Mouse (Mus musculus): ENCODE data around the gene Kazald1. TPM values are rescaled to one million over a fixed set of nuclear protein-coding genes. Genes with fewer than 3 reads are reported as not detected.

The Kazald1 gene
- total and polyA plus RNA-seq, 3 experiments = 2.2 to 9.8 (median 6.0) TPM

DNA sequence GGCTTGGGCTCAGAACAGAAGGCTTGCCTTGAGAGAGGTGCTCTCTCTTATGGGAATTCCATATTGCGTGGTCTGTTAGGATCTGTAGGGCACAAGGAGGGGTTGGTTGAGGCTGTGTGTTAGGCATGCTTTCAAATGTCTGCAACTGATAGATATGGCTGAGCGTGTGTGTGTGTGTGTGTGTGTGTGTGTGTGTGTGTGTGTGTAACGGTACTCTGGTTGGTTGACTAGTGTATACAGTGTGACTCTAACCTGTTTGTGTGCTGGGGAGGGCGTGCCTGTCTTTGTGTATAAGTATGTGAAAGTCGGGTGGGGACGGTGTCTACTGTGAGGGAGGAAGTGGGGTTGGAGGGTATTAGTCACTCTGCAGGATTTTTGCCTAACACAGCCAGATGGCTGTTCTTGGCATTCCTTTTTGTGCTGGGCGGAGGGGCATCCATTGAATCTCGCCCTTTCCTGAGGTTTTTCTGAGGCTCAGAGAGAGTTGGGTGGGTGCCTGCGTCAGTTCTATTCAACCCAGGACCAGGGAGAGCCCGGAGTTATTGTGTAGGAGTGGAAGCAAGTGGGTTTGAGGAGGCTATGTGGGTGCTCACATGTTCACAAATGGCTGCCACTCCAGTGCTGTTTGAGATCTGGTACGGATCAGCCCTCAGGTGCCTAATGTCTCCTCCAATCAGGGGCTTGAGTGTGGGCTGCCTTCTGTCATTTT, 27.0 kb upstream of the Kazald1 start:
- DNase-seq = peak; percentile 75

DNA sequence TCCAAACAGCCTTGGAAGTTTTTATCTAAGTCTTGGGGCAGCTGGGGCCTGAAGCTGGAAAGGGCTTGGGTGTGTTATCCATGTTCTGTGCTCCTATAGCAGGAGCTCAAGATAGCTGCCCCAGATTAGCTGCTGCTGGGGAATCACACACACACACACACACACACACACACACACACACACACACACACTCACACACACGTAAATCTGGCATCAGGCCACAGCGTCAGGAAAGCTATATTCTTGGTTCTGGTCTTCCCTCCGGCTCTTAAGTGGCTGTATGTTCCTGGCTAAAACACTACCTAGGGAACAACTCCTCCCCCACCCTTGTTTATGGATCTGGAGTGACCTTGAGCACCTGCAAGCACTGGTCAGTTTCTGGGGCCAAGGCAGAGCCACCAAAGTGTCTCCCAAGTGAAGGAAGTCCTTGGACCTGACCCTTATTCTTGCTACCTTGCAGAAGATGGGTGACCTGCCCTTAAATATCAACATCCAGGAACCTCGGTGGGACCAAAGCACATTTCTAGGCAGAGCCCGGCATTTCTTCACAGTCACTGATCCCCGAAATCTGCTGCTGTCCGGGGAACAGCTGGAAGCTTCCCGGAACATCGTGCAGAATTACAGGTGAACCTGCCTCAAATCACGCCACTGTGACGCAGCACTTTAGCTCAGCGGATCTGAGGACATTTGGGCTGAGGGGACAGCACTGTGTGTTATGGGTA, 26.2 kb upstream of the Kazald1 start:
- DNase-seq = no peak

DNA sequence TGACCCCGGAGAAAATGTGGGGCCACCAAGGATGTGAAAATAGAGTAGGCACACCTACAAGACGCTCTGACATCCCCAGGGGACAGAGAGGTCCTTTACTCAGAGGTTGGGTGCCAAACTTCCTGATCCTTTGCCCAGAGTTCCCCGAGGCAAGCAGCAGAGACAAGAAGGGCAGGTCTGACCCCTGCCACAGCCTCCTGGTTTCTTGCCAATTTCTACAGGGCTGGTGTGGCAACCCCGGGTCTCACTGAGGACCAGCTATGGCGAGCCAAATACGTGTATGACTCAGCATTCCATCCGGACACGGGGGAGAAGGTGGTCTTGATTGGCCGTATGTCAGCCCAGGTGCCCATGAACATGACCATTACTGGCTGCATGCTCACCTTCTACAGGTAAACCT, 25.5 kb upstream of the Kazald1 start:
- no peak for DNase-seq

DNA sequence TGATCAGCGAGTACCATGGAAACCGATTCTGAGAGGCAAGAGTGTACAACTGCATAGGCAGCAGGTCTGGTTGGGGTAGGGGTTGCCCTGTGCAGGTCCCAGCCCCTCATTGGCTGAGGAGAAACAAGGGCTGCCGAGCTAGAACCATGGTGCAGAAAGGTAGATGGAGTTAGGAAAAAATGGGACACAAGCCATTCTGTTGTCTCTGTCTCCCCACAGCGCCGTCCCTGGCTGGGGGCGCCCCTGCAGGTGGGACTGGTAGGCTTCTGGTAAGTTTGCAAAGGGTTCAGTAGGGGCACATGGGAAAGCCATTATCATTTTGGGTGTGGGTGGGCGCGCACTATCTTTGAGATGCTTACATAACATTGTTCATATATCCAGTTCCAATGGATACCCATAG, 21.6 kb upstream of the Kazald1 start:
- DNase-seq = no peak

DNA sequence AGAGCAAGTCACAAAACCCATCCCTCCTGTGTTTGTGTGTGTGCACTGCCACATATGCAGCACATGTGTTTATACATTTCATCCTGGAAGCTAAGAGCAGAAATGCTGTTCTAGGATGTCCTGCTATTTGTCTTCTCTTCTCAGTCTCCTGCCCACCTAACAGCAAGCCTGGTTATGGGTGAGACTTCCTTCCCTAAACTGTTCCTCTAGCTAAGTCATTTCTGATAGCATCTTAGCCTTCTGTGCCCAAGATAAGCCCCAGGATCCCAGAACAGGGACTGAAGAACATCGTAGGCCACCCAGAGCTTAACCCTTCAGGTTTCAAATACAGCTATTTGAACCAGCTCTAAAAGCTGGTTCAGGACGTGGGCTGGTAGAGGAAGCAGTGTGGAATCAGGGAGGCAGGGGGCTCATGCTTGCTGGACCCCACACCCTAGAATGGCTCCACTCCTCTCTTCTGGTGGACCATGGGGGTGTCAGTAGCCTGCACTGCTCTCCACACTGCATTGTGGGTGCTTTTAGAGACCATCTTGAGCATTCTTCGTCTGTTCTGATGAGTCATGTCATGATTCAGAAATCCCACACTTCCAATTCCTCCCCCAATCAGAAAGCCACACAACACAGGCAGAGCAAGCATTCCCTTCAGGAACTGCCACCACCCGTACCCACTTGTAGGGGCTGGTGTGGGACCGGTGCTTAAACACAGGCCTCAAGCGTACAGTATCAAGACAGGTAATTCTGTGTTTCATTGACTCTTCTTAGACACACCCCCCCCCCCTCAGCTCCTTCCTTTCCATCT, 19.9 kb upstream of the Kazald1 start:
- peak; percentile 68 for DNase-seq

DNA sequence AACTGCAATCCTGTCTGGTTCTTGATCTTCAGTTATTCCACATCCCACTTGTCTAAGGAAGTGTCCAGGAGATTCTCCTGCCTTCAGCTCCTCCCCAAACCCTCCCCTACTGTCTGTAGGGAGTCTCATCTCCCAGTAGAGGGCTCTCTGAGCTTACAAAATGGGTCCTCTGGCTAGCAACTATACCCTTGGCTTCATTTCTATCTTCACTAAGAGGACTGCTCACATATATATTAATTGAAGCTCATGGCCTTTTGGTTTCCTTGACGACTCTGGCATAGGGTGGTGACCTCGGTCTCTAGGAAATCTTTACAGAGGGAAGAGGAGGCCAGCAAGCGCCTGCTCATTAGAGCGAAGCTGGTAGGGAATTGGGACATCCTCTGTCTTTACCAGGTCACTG, 18.7 kb upstream of the Kazald1 start:
- DNase-seq = peak; percentile 73

DNA sequence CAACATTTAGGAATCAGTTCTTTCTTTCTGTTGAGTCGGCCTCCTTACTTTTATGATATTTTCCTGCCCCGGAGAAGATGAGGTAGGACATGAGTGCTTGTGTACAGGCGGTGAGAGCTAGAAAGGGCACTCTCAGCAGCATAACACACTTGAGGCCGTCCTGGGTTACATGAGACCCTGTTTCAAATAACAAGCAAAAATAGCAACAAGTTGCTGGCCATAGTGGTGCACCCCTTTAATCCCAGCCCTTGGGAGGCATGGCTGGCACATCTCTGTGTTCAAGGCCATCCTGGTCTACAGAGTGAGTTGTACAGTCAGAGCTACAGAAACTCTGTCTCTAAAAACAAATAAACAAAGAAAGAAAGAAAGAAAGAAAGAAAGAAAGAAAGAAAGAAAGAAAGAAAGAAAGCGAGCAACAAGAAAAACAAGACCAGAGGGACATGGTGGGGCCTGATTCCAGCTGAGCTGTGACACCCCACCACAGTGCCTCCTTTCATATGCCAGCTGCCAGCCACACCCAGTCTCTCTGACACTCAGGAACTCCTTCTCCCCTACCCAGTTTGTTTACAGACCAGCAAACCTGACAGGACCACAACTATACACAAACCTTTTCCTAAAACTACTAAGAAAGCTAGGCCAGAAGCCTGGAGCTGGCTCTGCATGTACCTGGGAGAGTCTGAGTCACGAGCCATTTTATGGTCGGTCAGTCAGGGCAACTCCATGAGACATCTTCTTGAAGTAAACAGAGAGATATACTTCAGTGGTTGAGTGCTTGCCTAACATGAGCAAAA, 17.9 kb upstream of the Kazald1 start:
- no peak for DNase-seq

DNA sequence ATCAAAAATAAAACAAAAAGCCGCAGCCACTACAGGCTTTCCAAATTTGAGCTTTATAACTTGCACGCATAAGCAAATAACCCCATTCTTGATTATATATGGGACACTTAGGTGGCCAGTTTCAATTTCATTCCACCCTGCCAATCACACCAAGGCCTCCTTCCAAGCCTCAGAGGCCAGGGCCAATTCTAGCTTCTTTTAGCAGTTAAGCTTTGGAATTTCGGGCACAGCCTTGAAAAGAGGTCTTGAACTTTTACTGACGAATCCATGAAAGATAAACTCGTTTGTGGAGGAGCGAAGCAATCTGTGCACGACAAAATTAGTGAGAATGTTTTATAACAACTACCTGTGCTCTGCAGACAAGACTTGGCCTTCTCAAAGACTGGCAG, 17.3 kb upstream of the Kazald1 start:
- DNase-seq = peak; percentile 77

DNA sequence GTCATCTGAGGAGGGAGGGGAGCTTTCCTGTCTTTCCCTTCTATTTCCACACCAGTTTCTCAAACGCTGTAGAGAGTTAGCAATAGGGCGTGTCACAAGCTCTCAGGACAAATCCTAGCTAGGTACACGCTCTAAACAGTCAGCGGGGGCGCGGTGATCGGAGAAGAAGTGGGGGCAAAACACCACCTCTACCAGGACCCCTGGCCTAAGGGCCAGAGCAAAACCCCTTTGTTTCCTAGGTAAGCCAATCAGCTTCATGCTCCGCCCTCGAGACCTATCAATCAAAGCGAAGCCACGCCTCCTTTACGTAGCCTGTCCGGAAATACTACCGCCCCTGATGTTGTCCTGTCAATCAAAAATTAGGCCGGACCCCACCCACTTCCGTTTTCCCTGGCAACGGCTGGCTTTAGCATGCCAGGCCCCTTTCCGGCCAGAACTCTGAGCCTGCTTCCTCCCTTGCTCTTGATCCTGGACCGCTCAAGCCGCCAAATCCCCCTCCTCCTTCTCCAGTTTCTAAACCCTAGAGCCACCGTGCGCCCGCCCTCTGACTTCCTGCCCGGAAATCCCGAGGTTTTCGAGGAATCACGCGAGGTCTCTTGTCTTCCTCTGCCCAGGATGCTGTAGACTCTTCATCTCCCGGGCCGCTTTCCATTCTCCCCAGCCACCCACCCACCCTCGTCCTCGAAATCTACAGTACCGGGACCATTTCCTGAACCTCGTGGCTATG, 16.8 kb upstream of the Kazald1 start:
- DNase-seq = peak; percentile 94

DNA sequence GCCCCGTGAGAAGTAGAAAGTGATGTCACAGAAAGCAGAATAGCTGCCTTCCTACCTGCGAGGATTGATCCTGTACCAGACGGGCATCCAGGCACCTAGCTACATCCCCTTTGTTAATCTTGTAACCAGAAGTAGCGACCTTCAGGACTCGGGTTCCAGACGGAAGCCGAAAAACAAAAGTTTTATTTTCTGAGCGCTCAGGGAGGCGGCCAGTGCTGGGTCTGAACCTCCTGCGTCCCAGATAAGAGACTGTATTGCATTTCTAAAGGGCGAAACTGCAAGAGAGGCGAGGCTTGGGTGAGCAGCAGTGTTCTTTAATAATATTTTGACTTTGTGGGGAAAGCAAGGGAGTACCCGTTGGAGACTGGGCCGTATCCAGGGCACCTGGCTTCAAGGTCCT, 16.2 kb upstream of the Kazald1 start:
- no peak for DNase-seq

DNA sequence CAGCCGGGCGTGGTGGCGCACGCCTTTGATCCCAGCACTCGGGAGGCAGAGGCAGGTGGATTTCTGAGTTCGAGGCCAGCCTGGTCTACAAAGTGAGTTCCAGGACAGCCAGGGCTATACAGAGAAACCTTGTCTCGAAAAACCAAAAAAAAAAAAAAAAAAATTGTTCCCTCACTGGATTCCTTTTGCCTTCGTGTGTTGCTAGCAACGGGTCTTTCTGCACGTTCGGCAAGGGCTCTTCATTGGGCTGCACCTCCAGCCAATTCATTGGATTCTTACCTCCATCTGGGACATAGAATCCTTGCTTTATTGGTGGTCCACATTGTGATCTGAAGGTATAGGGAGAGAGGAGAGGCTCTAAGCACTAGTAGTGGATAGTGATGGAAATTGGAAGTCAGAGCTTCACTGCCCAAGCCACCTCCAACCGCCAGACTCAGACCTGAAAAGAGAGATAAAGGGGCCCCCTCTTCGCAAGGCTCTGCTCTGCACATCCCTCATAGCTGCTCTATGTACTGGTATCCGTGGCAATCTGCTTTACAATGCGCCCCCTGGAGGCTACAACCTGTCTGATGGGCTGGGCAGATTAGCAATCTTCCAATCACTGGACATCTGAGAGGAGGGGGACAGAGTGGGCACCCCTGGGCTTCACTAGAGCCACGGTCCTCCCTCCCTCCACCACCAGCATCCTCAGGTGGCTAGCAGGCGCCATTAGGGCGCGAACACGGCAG, 11.3 kb upstream of the Kazald1 start:
- DNase-seq = peak; percentile 71

DNA sequence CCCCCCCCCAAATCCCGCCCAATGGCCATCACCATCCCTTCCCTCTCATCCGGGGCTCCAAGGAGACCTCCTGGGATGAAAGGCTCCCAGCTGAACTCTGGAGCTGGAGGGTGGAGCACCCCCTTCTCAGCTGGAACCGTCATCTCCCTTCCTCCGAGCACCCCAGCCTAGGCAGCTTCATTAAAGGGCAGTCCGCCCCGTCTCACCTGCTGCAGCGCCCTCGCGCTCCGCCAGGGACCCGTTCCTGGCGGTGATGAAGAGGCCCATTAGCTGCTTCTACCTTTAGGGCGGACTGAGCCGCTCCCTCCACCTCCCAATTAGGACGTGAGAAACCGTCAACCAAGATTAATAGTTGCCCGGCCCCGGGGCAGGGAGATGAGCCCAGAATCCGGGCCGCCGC, 9.8 kb upstream of the Kazald1 start:
- DNase-seq = no peak

DNA sequence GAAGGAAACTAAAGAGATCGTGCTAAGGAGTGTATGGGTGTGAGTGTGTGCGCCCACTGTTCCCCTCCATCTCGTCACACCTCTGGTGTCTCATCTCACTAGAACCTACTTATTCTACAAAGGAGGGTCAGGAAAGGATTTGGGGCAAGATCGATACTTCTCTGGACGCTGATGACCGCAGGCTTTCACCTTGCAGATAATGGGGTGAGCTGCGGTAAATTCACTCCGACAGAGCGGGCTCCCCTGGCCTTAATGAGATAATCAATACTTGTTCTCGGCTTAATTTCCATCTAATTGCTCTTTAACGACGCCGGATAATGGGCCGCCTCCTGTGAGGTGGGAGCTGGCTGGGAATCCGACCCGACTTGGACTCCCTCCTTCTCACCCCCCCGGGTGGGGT, 7.9 kb upstream of the Kazald1 start:
- DNase-seq = no peak

DNA sequence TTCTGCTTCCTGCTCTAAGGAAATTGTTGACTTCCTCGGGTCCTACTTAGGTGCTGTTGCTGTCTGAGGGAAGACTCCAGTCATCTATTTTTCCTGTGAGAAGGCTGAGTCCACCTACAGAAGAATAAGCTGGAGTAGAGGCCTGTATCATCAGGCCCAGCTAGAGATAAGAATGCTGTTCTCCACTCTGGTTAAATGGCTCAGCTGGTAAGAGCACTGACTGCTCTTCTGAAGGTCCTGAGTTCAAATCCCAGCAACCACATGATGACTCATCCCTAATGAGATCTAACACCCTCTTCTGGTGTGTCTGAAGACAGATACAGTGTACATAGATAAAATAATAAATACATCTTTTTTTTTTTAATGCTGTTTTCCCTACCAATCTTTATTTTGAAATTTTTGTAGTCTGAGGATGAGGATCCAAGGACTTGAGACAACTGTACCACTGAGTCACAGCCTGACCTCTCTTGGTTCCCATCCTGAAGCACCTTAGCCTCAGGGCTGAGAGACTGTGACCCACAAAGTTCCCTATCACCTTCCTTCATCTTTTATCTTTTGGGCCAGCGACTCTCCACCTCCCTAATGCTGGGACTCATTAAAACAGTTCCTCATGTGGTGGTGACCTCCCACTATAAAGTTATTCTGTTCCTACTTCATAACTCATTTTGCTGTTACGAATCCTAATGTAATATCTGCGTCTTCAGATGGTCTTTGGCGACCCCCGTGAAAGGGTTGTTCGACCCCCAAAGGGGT, 7.1 kb upstream of the Kazald1 start:
- no peak for DNase-seq

DNA sequence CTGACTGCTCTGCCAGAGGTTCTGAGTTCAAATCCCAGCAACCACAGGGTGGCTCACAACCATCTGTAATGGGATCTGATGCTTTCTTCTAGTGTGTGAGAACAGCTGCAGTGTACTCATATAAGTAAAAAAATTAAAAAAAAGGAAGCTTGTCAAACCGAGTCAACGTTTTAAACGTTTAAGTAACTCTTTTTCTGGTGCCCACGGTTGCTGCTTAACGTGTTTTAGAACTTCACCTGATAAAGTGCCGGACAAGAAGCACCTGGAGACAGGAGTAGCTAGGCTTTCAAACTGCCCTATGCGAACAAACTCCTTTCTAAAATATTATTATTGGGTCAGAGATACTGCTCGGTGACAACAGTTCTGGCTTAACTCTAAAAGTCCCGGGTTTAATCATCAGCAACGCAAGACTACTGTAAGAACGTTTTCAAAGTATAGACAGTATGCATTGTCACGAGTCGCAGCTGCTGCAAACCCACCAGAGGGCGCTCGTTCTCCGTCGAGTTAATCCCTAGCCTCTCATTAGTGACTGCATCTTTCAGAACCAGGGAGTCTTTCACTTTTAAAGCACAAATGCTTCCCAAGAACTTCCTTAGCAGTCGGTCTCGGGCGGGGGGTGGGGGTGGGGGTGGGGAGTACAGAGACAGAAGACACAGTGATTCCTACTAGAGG, 1.0 kb upstream of the Kazald1 start:
- DNase-seq = peak; percentile 84

DNA sequence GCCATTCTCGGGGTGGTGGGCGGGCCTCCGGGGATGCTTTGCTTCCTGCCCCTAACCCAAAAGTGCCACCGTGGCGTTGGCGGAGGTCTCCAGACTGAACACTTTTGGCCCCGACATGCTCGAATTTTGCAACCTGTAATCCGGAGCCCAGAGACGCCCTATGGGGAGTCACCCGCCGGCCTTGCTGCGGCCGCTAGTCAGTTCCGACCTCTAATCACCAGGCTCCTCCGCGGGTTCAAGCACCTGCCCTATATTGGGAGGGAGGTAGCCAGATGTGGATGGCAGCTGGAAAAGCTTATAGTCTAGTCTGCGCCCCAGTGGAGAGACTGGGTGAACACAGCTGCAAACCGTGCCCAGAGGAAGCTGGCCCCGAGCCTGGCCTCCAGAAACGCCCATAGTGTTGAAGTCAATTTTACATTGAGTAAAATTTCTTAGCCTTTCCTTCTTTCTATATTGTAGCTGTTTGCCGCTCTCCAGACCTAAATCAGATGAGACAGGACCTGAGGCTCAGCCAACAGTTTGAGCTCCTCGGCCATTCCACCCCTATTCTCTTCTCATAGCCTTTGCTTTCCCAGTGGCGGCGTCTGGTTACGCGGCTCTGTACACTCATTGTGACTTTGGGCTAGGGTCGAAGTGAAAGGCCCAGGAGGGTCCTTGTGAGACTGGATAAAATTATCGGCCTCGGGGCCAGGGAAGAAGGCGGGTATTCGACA, 438 bp downstream of the Kazald1 start:
- no peak for DNase-seq

DNA sequence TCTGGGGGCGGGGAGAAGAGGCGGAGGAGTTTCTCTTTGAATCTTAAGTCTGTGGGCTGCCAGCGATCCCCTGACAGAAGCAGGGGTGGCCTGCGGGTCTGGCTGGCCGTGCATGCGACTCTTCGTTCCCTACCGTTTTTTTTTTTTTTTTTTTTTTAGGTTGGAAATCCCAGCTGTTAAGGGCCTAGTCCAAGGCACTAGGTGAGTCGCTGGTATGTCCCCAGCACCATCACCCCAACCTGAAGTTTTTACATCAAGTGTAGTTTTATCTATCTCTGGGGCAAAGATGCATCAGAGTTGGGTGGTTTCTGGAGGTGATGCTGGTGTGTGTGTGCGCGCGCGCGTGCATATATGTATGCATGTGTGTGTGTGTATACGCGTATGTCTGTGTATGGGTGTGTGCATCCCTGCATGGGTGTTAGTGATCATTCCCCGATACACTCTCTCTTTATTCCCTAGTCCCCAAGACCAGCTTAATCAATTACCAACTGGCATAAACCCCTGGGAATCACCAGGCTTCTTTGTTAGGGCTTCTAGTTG, 1.1 kb downstream of the Kazald1 start:
- no peak for DNase-seq

Data from adrenal gland, adult 2 months (tissue).